Mouse (Mus musculus) induced T-regulatory cell, adult 2 months (primary cell): Measurements from ENCODE around the gene Kif9.

Experiments used
- DNase-seq: peaks from one replicate; pipeline ENCODE4 v3.0.0-alpha.2; 2012; ENCODE audit warnings: low read depth

Gene Kif9

GRCm38 (mm10) chr9:110529002-110529737 is 52.4 kb downstream of the Kif9 start:
- no peak for DNase-seq

- peak; percentile 34 for DNase-seq
Observed at GRCm38 (mm10) chr9:110530650-110531049, 53.9 kb downstream of the Kif9 start.

- peak; percentile 40 for DNase-seq
Observed at GRCm38 (mm10) chr9:110531151-110531791, 54.5 kb downstream of the Kif9 start.

- DNase-seq: peak; percentile 94
Observed at GRCm38 (mm10) chr9:110531914-110532489, 55.2 kb downstream of the Kif9 start.

- peak; percentile 84 for DNase-seq
Observed at GRCm38 (mm10) chr9:110532538-110533291, 56.0 kb downstream of the Kif9 start, which contains the start of gene Setd2. TSS of gene Setd2 (plus strand) at chr9:110532597.

- no peak for DNase-seq
Observed at GRCm38 (mm10) chr9:110533645-110534044, 56.9 kb downstream of the Kif9 start.

- no peak for DNase-seq
Observed at GRCm38 (mm10) chr9:110535114-110535513, 58.4 kb downstream of the Kif9 start.

GRCm38 (mm10) chr9:110536636-110537035 is 59.9 kb downstream of the Kif9 start:
- DNase-seq: no peak

- no peak for DNase-seq
Observed at GRCm38 (mm10) chr9:110538511-110538910, 61.8 kb downstream of the Kif9 start.

- no peak for DNase-seq
Observed at GRCm38 (mm10) chr9:110541988-110542387, 65.2 kb downstream of the Kif9 start.

GRCm38 (mm10) chr9:110548261-110548660 is 71.5 kb downstream of the Kif9 start:
- DNase-seq: no peak

- DNase-seq: peak; percentile 39
Observed at GRCm38 (mm10) chr9:110568309-110568708, 91.6 kb downstream of the Kif9 start.
